Mouse (Mus musculus) testis, adult 10 weeks (tissue): ENCODE data around the gene Rac2. TPM values are rescaled to one million over a fixed set of nuclear protein-coding genes. Genes with fewer than 3 reads are reported as not detected.

ENCODE experiments used
- polyA plus RNA-seq: library from polyadenylated mRNA; stranded (reverse); fragments of 350-450 nt; fragmentation: Illumina TruSeq; extraction: RNeasy Lipid Tissue Mini Kit (QIAGEN cat#74804); gene quantifications from one replicate; pipeline ENCODE4 v1.2.3, GENCODE M21; 2014; ENCODE audit warnings: low read depth, low replicate concordance

Rac2 gene
- polyA plus RNA-seq, result 0.34 TPM

DNA sequence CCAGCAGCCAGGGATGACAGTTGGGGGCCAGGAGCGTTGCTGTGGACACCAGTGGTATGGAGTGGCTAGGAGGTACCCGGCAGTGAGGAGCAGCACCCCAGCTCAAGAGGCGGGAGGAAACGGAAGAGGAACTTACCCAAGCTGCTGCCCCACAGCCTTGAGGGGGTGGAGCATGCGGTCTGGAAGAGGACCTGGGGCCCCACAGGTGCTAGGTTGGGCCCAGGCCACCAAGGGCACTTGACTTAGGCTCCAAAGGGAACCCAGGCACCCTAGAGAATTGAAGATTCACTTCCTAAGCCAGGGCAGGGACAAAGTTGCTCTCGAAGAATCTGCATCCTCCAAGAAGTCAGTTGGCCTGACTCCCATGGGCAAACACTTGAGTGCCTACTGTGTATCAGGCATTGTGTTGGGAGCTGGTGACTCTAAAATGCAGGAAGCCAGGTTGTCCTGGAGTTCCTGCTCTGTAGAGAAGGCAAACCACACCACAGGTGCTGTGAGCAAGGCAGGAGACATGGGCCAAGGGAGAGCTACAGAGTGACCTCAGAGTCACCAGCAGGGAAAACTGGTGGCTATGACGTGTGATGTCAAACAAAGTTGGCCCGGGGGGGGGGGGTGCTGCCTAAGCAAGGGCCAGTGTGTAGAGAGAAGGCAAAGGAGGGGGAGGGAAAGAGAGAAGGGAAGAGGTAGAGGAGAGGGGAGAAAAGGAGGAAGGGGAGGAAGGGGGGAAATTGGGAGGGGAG, at the start of gene Rac2:
Gene Rac2, minus strand, starts transcription at position 126 of the 740 bp plus-strand sequence.

GRCm38 (mm10) chr15:78596914-78597313, 24.3 kb upstream of the Rac2 start, which contains the start of gene Cyth4:
Gene Cyth4, plus strand, starts transcription at chr15:78597047.

GRCm38 (mm10) chr15:78544561-78545001, 28.0 kb downstream of the Rac2 start, which contains the start of gene Sstr3:
Gene Sstr3, minus strand, starts transcription at chr15:78544685.

GRCm38 (mm10) chr15:78530671-78531450, 41.7 kb downstream of the Rac2 start, which contains the start of gene C1qtnf6:
Gene C1qtnf6, minus strand, starts transcription at chr15:78531416.

Other genes starting within 250 kb of the Rac2 start
- gene Csf2rb, start 247.0 kb downstream of the Rac2 start, polyA plus RNA-seq, result 0.25 TPM
- 35.2 TPM for gene Tex33, start 176.9 kb downstream of the Rac2 start, polyA plus RNA-seq
- gene Tst, start 166.9 kb downstream of the Rac2 start, polyA plus RNA-seq, result 1.4 TPM
- 0.39 TPM for gene Mpst, start 166.4 kb downstream of the Rac2 start, polyA plus RNA-seq
- gene Kctd17, start 144.2 kb downstream of the Rac2 start, polyA plus RNA-seq, result 0.66 TPM
- gene Tmprss6, start 104.1 kb downstream of the Rac2 start, polyA plus RNA-seq, result not detected
- not detected for gene Il2rb, start 77.5 kb downstream of the Rac2 start, polyA plus RNA-seq
- 1.6 TPM for gene C1qtnf6, start 41.4 kb downstream of the Rac2 start, polyA plus RNA-seq
- not detected for gene Sstr3, start 28.1 kb downstream of the Rac2 start, polyA plus RNA-seq
- 0.32 TPM for gene Cyth4, start 24.3 kb upstream of the Rac2 start, polyA plus RNA-seq
- 0.27 TPM for gene Elfn2, start 146.0 kb upstream of the Rac2 start, polyA plus RNA-seq
- not detected for gene Mfng, start 200.7 kb upstream of the Rac2 start, polyA plus RNA-seq
- 0.15 TPM for gene Card10, start 230.3 kb upstream of the Rac2 start, polyA plus RNA-seq